9 mouse cellular contexts compared by ENCODE assay signal in genomic region chr11:82971590-82971974, GRCm38 (mm10). TPM values are rescaled to one million over a fixed set of nuclear protein-coding genes. Genes with fewer than 3 reads are reported as not detected.
DNase-seq lines count a peak whose midpoint lies in the region; ATAC-seq lines count a peak whose summit lies in the region.
"Had no signal": no experiment of that assay in that cellular context is flagged by ENCODE, and none has a peak within 500 bp of the region (broad histone marks: within the 10 kb centered on the region; RNA-seq: fewer than 3 reads in every experiment).

No protein-coding gene starts in this region.

- no peaks in the 10 kb centered on the region for H3K27me3 ChIP-seq in heart, embryonic 15.5 days
- no peaks in the 10 kb centered on the region for H3K27me3 ChIP-seq in embryonic facial prominence, embryonic 13.5 days
- H3K27me3 ChIP-seq in hindbrain, embryonic 10.5 days (ENCODE audit: insufficient read depth, poor library complexity, severe bottlenecking) = peaks cover 15% of the 10 kb centered on the region
- no peaks in the 10 kb centered on the region for H3K27me3 ChIP-seq in midbrain, embryonic 11.5 days (ENCODE audit: control insufficient read depth, insufficient read depth, low read length)

- intact Hi-C loops in heart, postnatal 25 days (cut with DNase I) = loop anchor here (10.0 kb wide), 1 partner anchor 253 kb away; no protein-coding TSS in a partner anchor

- no peaks in the 10 kb centered on the region for H3K36me3 ChIP-seq in heart, embryonic 15.5 days
- no peaks in the 10 kb centered on the region for H3K36me3 ChIP-seq in embryonic facial prominence, embryonic 13.5 days
- H3K36me3 ChIP-seq in hindbrain, embryonic 10.5 days = no peaks in the 10 kb centered on the region
- H3K36me3 ChIP-seq in midbrain, embryonic 11.5 days (ENCODE audit: control insufficient read depth, insufficient read depth, low read length) = no peaks in the 10 kb centered on the region

- WGBS in heart, embryonic 15.5 days = 70% methylated on average over 11 of the region's 11 CpGs
- WGBS in embryonic facial prominence, embryonic 13.5 days = 67% methylated on average over 11 of the region's 11 CpGs
- 72% methylated on average over 11 of the region's 11 CpGs for WGBS in hindbrain, embryonic 10.5 days
- WGBS in midbrain, embryonic 11.5 days = 80% methylated on average over 11 of the region's 11 CpGs

- no peak for ATAC-seq in heart, embryonic 15.5 days (replicated peaks; ENCODE audit: insufficient number of reproducible peaks, insufficient read depth, low FRiP score, low read depth)
- no peak for ATAC-seq in embryonic facial prominence, embryonic 13.5 days (ENCODE audit: insufficient number of reproducible peaks, insufficient read depth, low FRiP score, low TSS enrichment, low read depth)
- no peak for ATAC-seq in midbrain, embryonic 11.5 days (ENCODE audit: low FRiP score)

- H3K4me2 ChIP-seq in heart, embryonic 15.5 days = peak overlapping the region; percentile 59
- H3K4me2 ChIP-seq in embryonic facial prominence, embryonic 13.5 days = peak overlapping the region; percentile 62
- peak overlapping the region; percentile 44 for H3K4me2 ChIP-seq in midbrain, embryonic 11.5 days

- 0 out of 2 replicates have a peak overlapping the region, but pooled peaks have one; percentile 29 for H3K4me3 ChIP-seq in heart, embryonic 15.5 days
- H3K4me3 ChIP-seq in embryonic facial prominence, embryonic 13.5 days = peak overlapping the region; percentile 31
- 0 out of 2 replicates have a peak overlapping the region, but pooled peaks have one; percentile 44 for H3K4me3 ChIP-seq in hindbrain, embryonic 10.5 days
- no peak overlapping the region for H3K4me3 ChIP-seq in midbrain, embryonic 11.5 days (ENCODE audit: low read depth, low read length)

- peak overlapping the region; percentile 51; the same call in 1 of the 2 replicates for H3K27ac ChIP-seq in heart, embryonic 15.5 days
- peak overlapping the region; percentile 57; the same call in 1 of the 2 replicates for H3K27ac ChIP-seq in embryonic facial prominence, embryonic 13.5 days
- 0 out of 2 replicates have a peak overlapping the region, but pooled peaks have one; percentile 57 for H3K27ac ChIP-seq in hindbrain, embryonic 10.5 days
- no peak overlapping the region for H3K27ac ChIP-seq in midbrain, embryonic 11.5 days (ENCODE audit: low read depth, low read length)
- H3K27ac ChIP-seq: liver, embryonic 14.5 days had no signal

- H3K4me1 ChIP-seq in heart, embryonic 15.5 days (replicated peaks) = peaks cover 19% of the 10 kb centered on the region
- peaks cover 20% of the 10 kb centered on the region for H3K4me1 ChIP-seq in embryonic facial prominence, embryonic 13.5 days
- peaks cover 16% of the 10 kb centered on the region for H3K4me1 ChIP-seq in hindbrain, embryonic 10.5 days (replicated peaks)
- no peaks in the 10 kb centered on the region; the same call in 1 of the 2 replicates for H3K4me1 ChIP-seq in midbrain, embryonic 11.5 days (ENCODE audit: control insufficient read depth, insufficient read depth, low read length)

- no peak for DNase-seq in heart, postnatal 25 days (ENCODE audit: low spot score)
- no peak for DNase-seq in hindbrain, embryonic 10.5 days (ENCODE audit: low spot score)
- DNase-seq in midbrain, embryonic 11.5 days (ENCODE audit: low spot score, missing footprints) = no peak
- DNase-seq in cerebellum, adult 9-11 months = no peak
- no peak for DNase-seq in layer of hippocampus, adult 8-10 months (ENCODE audit: low spot score in 2 of 2)
- DNase-seq in left cerebral cortex, adult 11 months (ENCODE audit: low spot score) = no peak

- H3K9me3 ChIP-seq in heart, embryonic 15.5 days (replicated peaks) = no peaks in the 10 kb centered on the region
- H3K9me3 ChIP-seq in embryonic facial prominence, embryonic 13.5 days = no peaks in the 10 kb centered on the region
- no peaks in the 10 kb centered on the region for H3K9me3 ChIP-seq in hindbrain, embryonic 10.5 days
- H3K9me3 ChIP-seq in midbrain, embryonic 11.5 days (ENCODE audit: control insufficient read depth, low read length) = no peaks in the 10 kb centered on the region

- no peak overlapping the region for H3K9ac ChIP-seq in heart, embryonic 15.5 days
- H3K9ac ChIP-seq in embryonic facial prominence, embryonic 13.5 days = peak overlapping the region; percentile 59; the same call in 1 of the 2 replicates
- peak overlapping the region; percentile 37; the same call in 1 of the 2 replicates for H3K9ac ChIP-seq in midbrain, embryonic 11.5 days (ENCODE audit: low read length)
- H3K9ac ChIP-seq: liver, embryonic 14.5 days had no signal

RNA-seq across cellular contexts. Expression of gene Slfn9, which starts 20.0 kb away (rescaled TPM):
- 10.7 and 15.5 TPM in 2 replicates for polyA plus RNA-seq in heart, embryonic 15.5 days (2015; fragmentation: Nextera tagmentation; extraction: Ambion mirVana)
- 1 to 10 TPM; 1.1 to 1.5 TPM for total RNA-seq in heart, postnatal 25 days (2021)
- 17.4 TPM in 2 replicates for polyA plus RNA-seq in embryonic facial prominence, embryonic 13.5 days (2015; fragmentation: Nextera tagmentation; extraction: Ambion mirVana)
- polyA plus RNA-seq in hindbrain, embryonic 10.5 days (2016; fragmentation: Nextera tagmentation; extraction: Ambion mirVana) = 5.9 and 8.5 TPM in 2 replicates
- polyA plus RNA-seq in midbrain, embryonic 11.5 days (2014; fragmentation: Nextera tagmentation; extraction: Ambion mirVana) = 7.1 and 7.6 TPM in 2 replicates
- total RNA-seq in layer of hippocampus, adult 8-10 months (2022) = 1 to 10 TPM in 2 of 4 experiments, under 1 TPM in 2; 0.23 to 1.7 (median 0.92) TPM

RNA-seq across cellular contexts. Expression of gene Slfn5, which starts 20.4 kb away (rescaled TPM):
- 6.6 and 6.7 TPM in 2 replicates for polyA plus RNA-seq in heart, embryonic 15.5 days (2015; fragmentation: Nextera tagmentation; extraction: Ambion mirVana)
- 10 to 100 TPM; 60.8 to 70.3 TPM for total RNA-seq in heart, postnatal 25 days (2021)
- polyA plus RNA-seq in embryonic facial prominence, embryonic 13.5 days (2015; fragmentation: Nextera tagmentation; extraction: Ambion mirVana) = 0.94 and 1.8 TPM in 2 replicates
- 0.11 and 0.48 TPM in 2 replicates for polyA plus RNA-seq in hindbrain, embryonic 10.5 days (2016; fragmentation: Nextera tagmentation; extraction: Ambion mirVana)
- polyA plus RNA-seq in midbrain, embryonic 11.5 days (2014; fragmentation: Nextera tagmentation; extraction: Ambion mirVana) = 0.14 and 0.47 TPM in 2 replicates
- 1 to 10 TPM; 4.1 to 6.8 (median 5.0) TPM for total RNA-seq in layer of hippocampus, adult 8-10 months (2022)

RNA-seq across cellular contexts. Expression of gene Slfn8, which starts 49.0 kb away (rescaled TPM):
- 0.59 and 1.4 TPM in 2 replicates for polyA plus RNA-seq in heart, embryonic 15.5 days (2015; fragmentation: Nextera tagmentation; extraction: Ambion mirVana)
- under 1 TPM; 0.55 to 0.89 TPM for total RNA-seq in heart, postnatal 25 days (2021)
- 0.62 and 0.74 TPM in 2 replicates for polyA plus RNA-seq in embryonic facial prominence, embryonic 13.5 days (2015; fragmentation: Nextera tagmentation; extraction: Ambion mirVana)
- 0.19 and 0.24 TPM in 2 replicates for polyA plus RNA-seq in hindbrain, embryonic 10.5 days (2016; fragmentation: Nextera tagmentation; extraction: Ambion mirVana)
- polyA plus RNA-seq in midbrain, embryonic 11.5 days (2014; fragmentation: Nextera tagmentation; extraction: Ambion mirVana) = 0.11 and 0.28 TPM in 2 replicates
- total RNA-seq in layer of hippocampus, adult 8-10 months (2022) = 1 to 10 TPM in 2 of 4 experiments, under 1 TPM in 2; 0.23 to 2.6 (median 1.1) TPM
